Mouse (Mus musculus) thymus, postnatal 10 days (tissue): ENCODE results near the gene Senp6.
A peak's percentile ranks its signal among the peaks of the same experiment; 100 is the strongest.
"Not testable (repeated sequence)": the region's sequence is repeated elsewhere in the genome, so short reads cannot be mapped to it uniquely, and the experiment has no call there.

Experiments
- DNase-seq, 2 experiments: peaks; one replicate each; pipeline ENCODE4 v3.0.0; 2021; ENCODE audit warnings: low spot score in 2 of 2

The Senp6 gene

GRCm38 (mm10) chr9:80066367-80067220 lies at the start of gene Senp6:
TSS of gene Senp6 (plus strand) at chr9:80066903.
- peak; percentile 55 to 71 for DNase-seq

GRCm38 (mm10) chr9:80020429-80020828 lies 46.3 kb upstream of the Senp6 start:
- DNase-seq: no peak

- no peak for DNase-seq
Observed at GRCm38 (mm10) chr9:80021648-80022047, 45.1 kb upstream of the Senp6 start.

- DNase-seq: no peak
Observed at GRCm38 (mm10) chr9:80022821-80023220, 43.9 kb upstream of the Senp6 start.

GRCm38 (mm10) chr9:80025347-80025746 lies 41.4 kb upstream of the Senp6 start:
- DNase-seq: not testable (repeated sequence)

GRCm38 (mm10) chr9:80026017-80026416 lies 40.7 kb upstream of the Senp6 start:
- DNase-seq: peak; percentile 40 to 69

- no peak for DNase-seq
Observed at GRCm38 (mm10) chr9:80026581-80027021, 40.1 kb upstream of the Senp6 start.

- no peak for DNase-seq
Observed at GRCm38 (mm10) chr9:80037262-80037996, 29.3 kb upstream of the Senp6 start.

GRCm38 (mm10) chr9:80037997-80038383 lies 28.7 kb upstream of the Senp6 start:
- no peak for DNase-seq

GRCm38 (mm10) chr9:80039296-80039815 lies 27.3 kb upstream of the Senp6 start:
- no peak for DNase-seq

GRCm38 (mm10) chr9:80044301-80044700 lies 22.4 kb upstream of the Senp6 start:
- DNase-seq: not testable (repeated sequence)

GRCm38 (mm10) chr9:80049271-80049670 lies 17.4 kb upstream of the Senp6 start:
- DNase-seq: not testable (repeated sequence)

GRCm38 (mm10) chr9:80052951-80053350 lies 13.8 kb upstream of the Senp6 start:
- no peak for DNase-seq

GRCm38 (mm10) chr9:80057690-80058089 lies 9.0 kb upstream of the Senp6 start:
- no peak for DNase-seq

- not testable (repeated sequence) for DNase-seq
Observed at GRCm38 (mm10) chr9:80065495-80065894, 1.2 kb upstream of the Senp6 start.

GRCm38 (mm10) chr9:80067221-80068027 lies 721 bp downstream of the Senp6 start:
- DNase-seq: peak; percentile 62 to 69

GRCm38 (mm10) chr9:80068028-80068515 lies 1.4 kb downstream of the Senp6 start:
- DNase-seq: no peak

GRCm38 (mm10) chr9:80068735-80069315 lies 2.1 kb downstream of the Senp6 start:
- no peak for DNase-seq

GRCm38 (mm10) chr9:80070026-80070425 lies 3.3 kb downstream of the Senp6 start:
- no peak for DNase-seq

- DNase-seq: no peak
Observed at GRCm38 (mm10) chr9:80071616-80072015, 4.9 kb downstream of the Senp6 start.

- DNase-seq: no peak
Observed at GRCm38 (mm10) chr9:80074067-80074466, 7.4 kb downstream of the Senp6 start.
